In the genomic region with DNA sequence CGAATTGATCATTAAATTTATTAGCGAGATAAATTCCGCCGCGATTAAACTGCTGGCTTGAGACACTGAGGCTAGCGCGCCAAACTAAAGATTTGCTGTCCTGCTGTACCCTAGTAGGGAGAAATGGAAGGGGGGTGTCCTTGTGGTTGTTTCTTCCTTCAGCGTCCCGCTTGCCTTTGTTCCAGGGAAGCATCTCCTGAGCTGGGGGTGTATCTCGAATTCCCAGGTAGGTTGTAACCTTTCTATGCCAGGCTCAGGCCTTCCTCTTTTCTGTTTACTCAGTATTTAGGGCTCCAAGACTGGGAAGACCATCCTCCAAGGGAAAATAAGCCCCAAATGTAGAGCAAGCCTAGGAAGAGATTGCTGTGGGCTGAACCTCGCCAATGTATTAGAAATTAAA, we compare ENCODE assay signal across 21 mouse cellular contexts. TPM values are rescaled to one million over a fixed set of nuclear protein-coding genes. Genes with fewer than 3 reads are reported as not detected.
"Had no signal": no experiment of that assay in that cellular context is flagged by ENCODE, and none has a peak within 500 bp of the region (broad histone marks: within the 10 kb centered on the region; RNA-seq: fewer than 3 reads in every experiment).

No protein-coding gene starts in this region.

- ATAC-seq: liver, postnatal 0 days; lung, postnatal 0 days; midbrain, embryonic 16.5 days had no signal

- H3K36me3 ChIP-seq: limb, embryonic 12.5 days; limb, embryonic 15.5 days had no signal

- H3K9me3 ChIP-seq: limb, embryonic 12.5 days; limb, embryonic 15.5 days had no signal

- H3K4me3 ChIP-seq: layer of hippocampus, adult 2 months; limb, embryonic 12.5 days; limb, embryonic 15.5 days; myocyte had no signal

- H3K27ac ChIP-seq: kidney, postnatal 0 days; layer of hippocampus, adult 2 months; limb, embryonic 12.5 days; limb, embryonic 15.5 days; liver, embryonic 14.5 days; macrophage had no signal

- H3K4me2 ChIP-seq: limb, embryonic 12.5 days; limb, embryonic 15.5 days; liver, embryonic 11.5 days; lung, embryonic 14.5 days had no signal

- DNase-seq: kidney, adult 2 months; kidney, postnatal 25 days; layer of hippocampus, adult 9-11 months; liver, postnatal 0 days; lung, embryonic 14.5 days; right cerebral cortex, postnatal 25 days; thymus, adult 18-20 months; thymus, postnatal 36 days had no signal

- H3K9ac ChIP-seq: limb, embryonic 12.5 days; limb, embryonic 15.5 days; liver, embryonic 14.5 days; liver, postnatal 0 days; lung, embryonic 14.5 days had no signal

RNA-seq across cellular contexts. Expression of a gene that starts 6.9 kb away (rescaled TPM):
- polyA plus RNA-seq: kidney, adult 2 months; kidney, embryonic 14.5 days; kidney, postnatal 0 days; limb, embryonic 15.5 days; liver, embryonic 14.5 days; liver, postnatal 0 days; lung, embryonic 14.5 days; lung, postnatal 0 days; macrophage; midbrain, embryonic 16.5 days; myocyte; spleen, adult 2 months; urinary bladder, adult 2 months had no signal
